Mouse (Mus musculus): ENCODE measurements at regions not wholly inside any gene's neighbourhood (a gene's known extent, or its start where the extent isn't known, plus 50 kb on each side); places are given as distances from the start of the nearest gene placed in this dataset.

DNA sequence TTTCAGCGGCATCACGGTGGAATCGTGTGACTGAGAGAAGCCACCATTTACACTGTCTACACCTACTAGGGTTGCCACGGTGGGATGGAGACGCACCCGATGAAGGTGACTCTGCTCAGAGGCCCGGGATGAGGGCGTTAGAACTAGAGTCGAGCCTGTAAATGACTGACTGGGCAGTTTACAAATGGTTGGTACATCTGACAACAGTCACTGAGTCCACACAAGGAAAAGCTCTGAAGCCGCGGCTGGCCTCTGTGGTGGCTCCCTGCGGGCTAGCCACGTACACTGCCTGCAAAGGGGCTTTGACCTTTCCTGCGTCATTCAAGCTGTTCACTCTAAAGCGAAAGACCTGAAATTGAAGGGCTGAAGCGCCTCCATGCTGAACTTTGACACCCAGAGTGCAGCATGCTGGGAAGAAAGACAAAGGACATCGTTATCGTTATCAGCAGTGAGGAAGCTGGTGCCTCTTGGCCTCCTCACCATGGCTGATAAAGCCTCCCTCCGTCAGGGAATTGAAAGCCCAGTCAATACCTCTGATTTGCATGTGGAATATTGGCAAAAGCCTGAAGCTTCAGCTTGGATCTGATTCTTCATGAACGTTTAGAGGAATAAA lies 462.1 kb upstream of the Arglu1 start:
- no peak for DNase-seq (ENCODE audit: low spot score in 2 of 2)

DNA sequence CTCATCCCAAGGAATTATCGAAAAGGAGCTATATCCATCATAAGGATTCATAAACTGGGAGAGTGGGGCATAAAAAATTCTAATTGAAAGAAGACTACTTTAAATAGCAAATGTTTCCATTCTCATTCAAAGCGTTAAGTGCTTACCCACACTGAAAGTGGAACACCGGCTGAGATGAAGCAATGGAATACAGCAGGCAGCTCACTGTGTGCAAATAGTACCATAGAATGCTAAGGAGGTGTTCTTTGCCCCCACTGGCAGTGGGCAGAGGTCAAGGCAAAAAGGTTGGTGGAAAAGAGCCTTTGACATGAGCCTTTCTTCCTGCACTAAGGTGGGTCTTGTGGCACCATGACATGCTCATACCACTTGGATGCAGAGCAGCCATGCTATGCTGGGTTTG lies 454.0 kb upstream of the Arglu1 start:
- no peak for DNase-seq (ENCODE audit: low spot score in 2 of 2)

GRCm38 (mm10) chr8:9139781-9140180 lies 449.5 kb upstream of the Arglu1 start:
- no peak for DNase-seq (ENCODE audit: low spot score in 2 of 2)

GRCm38 (mm10) chr8:9139059-9139620 lies 448.8 kb upstream of the Arglu1 start:
- no peak for DNase-seq (ENCODE audit: low spot score in 2 of 2)

DNA sequence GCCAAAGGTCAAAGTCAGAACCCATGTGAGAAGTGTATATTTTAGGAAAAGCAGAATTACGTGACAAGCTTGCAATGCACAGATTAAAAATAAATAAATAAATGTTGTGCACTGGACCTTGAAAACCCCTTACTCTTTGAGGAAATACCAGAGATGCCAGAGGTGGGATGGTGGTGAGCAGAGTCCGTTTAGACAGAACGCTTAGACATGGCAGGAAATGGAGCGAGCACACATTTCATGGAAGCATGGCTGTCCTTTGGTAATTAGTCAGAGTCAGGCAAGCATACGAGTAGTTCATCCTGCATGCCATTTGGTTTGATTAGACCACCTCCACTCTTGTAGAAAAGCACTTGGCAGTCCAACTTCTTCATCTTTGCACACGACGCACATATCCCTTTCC lies 443.4 kb upstream of the Arglu1 start:
- no peak for DNase-seq (ENCODE audit: low spot score in 2 of 2)

- no peak for DNase-seq (ENCODE audit: low spot score in 2 of 2)
Observed at GRCm38 (mm10) chr8:9132612-9133218, 442.4 kb upstream of the Arglu1 start.

GRCm38 (mm10) chr8:9131249-9131648 lies 440.9 kb upstream of the Arglu1 start:
- DNase-seq (ENCODE audit: low spot score in 2 of 2): no peak

GRCm38 (mm10) chr8:9124503-9124902 lies 434.2 kb upstream of the Arglu1 start:
- no peak for DNase-seq (ENCODE audit: low spot score in 2 of 2)

GRCm38 (mm10) chr8:9117809-9118737 lies 427.8 kb upstream of the Arglu1 start:
- no peak for DNase-seq (ENCODE audit: low spot score in 2 of 2)

DNA sequence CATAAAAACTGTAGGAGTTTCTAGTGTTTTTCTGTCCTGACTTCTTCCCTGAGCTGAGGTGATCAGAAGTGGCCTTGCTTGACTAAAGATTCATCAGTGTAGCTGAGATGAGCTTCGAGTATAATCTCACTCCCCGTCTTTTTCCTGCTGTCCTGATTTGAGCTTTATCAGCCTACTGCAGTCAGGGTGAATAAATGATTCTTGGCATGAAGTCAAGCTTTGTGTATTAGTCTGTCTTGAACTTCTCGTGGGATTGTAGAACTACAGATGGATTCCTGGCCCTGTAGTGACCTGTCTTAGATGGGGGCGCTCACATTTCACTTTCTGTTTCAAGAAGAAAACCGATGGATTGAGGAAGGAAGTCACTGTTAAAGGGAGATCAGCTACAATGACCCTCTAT lies 405.7 kb upstream of the Arglu1 start:
- no peak for DNase-seq (ENCODE audit: low spot score in 2 of 2)

DNA sequence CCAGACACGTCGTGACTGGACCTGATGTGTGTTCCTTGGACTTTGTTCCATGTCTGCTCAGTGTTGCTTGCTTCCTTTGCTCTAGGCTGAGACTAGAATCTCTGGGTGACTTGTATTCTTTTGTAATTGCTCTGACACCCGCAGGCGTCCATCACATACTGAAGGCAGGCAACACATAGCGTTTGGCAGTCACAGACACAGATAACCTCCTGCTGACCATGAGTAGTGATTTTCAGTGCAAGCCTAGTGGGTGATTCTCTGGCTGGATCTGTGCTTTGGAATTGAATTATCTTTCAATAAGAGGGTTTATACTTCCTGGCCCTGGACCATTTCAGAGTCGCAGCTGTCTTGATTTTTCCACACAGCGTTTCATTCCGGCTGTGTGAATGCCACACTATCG lies 403.7 kb upstream of the Arglu1 start:
- DNase-seq (ENCODE audit: low spot score in 2 of 2): no peak

GRCm38 (mm10) chr8:9093356-9093755 lies 403.0 kb upstream of the Arglu1 start:
- no peak for DNase-seq (ENCODE audit: low spot score in 2 of 2)

GRCm38 (mm10) chr8:9072724-9073123 lies 382.4 kb upstream of the Arglu1 start:
- DNase-seq (ENCODE audit: low spot score in 2 of 2): no peak

GRCm38 (mm10) chr8:9072286-9072685 lies 382.0 kb upstream of the Arglu1 start:
- DNase-seq (ENCODE audit: low spot score in 2 of 2): no peak

GRCm38 (mm10) chr8:9070953-9071352 lies 380.6 kb upstream of the Arglu1 start:
- DNase-seq (ENCODE audit: low spot score in 2 of 2): no peak

DNA sequence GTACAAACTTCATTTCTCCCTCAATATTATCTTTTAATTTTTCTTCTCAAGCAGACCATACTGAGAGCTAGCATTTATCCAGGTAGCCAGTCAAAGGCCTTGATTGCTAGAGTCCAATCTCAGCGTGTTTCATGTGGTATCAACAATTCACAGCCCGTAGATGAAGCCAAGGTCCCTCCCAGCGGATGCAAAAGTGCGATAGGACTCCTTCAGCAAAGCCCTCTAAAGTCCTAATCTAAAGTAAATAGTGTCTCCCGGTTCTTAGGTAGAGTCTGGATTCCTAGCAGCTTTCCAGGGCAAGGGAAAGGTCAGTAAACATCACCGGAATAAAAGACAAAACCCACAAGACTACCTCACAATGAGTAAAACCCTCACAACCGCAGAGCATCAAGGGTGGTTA lies 379.5 kb upstream of the Arglu1 start:
- no peak for DNase-seq (ENCODE audit: low spot score in 2 of 2)

DNA sequence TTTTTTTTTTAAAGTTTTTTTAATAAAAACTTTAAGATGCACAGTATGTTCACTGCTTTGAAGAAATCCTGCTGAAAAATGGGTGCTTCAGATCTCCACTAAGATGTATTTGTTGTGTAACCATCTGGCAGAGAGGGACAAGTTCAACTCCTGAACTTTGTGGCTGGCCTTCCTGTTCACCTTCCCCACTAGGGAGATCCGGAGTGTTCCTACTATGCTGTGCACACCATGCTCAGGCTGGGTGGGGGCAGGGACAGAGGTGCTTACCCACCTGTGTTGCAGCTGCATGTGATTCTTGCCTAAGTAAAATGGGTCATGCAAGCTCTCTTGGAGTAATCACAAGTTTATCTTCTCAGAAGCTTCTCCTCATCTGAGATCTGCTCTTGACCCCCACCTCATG lies 377.4 kb upstream of the Arglu1 start:
- no peak for DNase-seq (ENCODE audit: low spot score in 2 of 2)

- DNase-seq (ENCODE audit: low spot score in 2 of 2): no peak
Observed at GRCm38 (mm10) chr8:9060166-9060565, 369.8 kb upstream of the Arglu1 start.

DNA sequence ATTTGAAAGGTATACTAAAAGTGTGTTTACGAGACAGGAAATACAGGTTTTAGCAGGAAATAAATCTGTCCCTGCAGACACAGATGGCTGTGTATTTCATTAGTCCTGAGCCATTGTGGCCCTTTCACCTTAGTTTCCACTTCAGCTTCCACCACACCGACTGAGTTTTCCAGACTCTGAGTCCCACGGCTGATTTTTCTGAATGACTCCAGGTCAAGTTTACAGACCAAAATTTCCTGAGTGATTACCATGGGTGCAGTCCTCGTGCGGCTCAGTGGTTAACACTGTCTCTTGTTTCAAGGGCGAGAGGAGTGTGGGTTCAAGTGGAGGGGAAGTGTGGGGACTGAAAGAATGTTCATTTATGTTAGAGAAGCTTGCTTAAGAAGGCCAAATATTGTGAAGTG lies 365.1 kb upstream of the Arglu1 start:
- no peak for DNase-seq (ENCODE audit: low spot score in 2 of 2)

GRCm38 (mm10) chr8:9054801-9055200 lies 364.5 kb upstream of the Arglu1 start:
- DNase-seq (ENCODE audit: low spot score in 2 of 2): no peak

DNA sequence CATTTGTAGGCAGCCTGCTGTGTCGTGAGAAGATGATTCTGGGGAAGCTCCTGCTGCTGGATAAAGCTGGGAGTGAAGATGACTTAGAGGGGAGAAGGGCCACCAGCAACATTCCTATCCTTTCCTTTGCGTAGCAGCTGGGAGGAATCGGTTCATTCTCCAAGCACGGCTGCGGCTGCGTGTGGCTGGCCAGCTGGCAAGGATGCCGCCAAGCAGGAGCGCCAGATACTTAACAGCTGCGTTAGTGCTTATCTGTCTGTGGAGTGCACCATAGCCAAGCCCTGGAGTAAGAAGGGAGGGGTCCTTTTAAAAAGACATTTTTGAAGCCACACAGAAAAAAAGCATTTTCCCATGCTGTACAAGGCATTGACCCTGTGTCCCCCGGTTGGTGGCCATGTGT lies 361.4 kb upstream of the Arglu1 start:
- no peak for DNase-seq (ENCODE audit: low spot score in 2 of 2)

GRCm38 (mm10) chr8:9050740-9051475 lies 360.6 kb upstream of the Arglu1 start:
- no peak for DNase-seq (ENCODE audit: low spot score in 2 of 2)

Measured in spleen, postnatal 4 days (tissue).